Mouse (Mus musculus) frontal cortex, postnatal 10 days (tissue): Measurements from ENCODE around the gene Bckdk.
A peak's percentile ranks its signal among the peaks of the same experiment; 100 is the strongest.

Source experiments
- DNase-seq, 2 experiments: peaks; one replicate each; pipeline ENCODE4 v3.0.0; 2022; ENCODE audit warnings: low spot score in 2 of 2, mixed read lengths in 1 of 2

The Bckdk gene

GRCm38 (mm10) chr7:127903971-127904796 is at the start of gene Bckdk:
Bckdk (plus strand) TSS chr7:127904082.
- DNase-seq: peak; percentile 80 to 89

GRCm38 (mm10) chr7:127858258-127858657 is 45.6 kb upstream of the Bckdk start:
- DNase-seq: no peak

DNA sequence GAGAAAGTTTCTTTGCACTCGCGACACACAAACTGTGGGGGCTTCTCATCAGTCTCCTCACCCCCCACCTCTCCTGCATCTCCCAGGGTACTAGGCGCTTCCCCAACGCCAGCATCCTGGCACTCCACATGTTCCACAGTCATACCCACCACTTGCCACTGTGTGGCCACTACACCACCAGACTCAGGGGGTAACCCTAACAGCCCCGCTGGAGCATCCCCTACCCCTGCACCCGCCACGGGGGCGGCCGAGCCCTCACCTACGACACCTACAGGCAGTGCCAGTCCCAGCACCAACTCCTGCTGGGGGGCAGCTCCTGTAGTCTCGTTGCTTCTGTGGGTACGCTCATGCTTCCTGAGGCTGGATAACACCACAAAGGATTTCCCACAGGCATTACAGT is 37.4 kb upstream of the Bckdk start:
- no peak for DNase-seq

GRCm38 (mm10) chr7:127867641-127868040 is 36.2 kb upstream of the Bckdk start:
- DNase-seq: no peak

GRCm38 (mm10) chr7:127869149-127869810 is 34.6 kb upstream of the Bckdk start:
- DNase-seq: no peak

DNA sequence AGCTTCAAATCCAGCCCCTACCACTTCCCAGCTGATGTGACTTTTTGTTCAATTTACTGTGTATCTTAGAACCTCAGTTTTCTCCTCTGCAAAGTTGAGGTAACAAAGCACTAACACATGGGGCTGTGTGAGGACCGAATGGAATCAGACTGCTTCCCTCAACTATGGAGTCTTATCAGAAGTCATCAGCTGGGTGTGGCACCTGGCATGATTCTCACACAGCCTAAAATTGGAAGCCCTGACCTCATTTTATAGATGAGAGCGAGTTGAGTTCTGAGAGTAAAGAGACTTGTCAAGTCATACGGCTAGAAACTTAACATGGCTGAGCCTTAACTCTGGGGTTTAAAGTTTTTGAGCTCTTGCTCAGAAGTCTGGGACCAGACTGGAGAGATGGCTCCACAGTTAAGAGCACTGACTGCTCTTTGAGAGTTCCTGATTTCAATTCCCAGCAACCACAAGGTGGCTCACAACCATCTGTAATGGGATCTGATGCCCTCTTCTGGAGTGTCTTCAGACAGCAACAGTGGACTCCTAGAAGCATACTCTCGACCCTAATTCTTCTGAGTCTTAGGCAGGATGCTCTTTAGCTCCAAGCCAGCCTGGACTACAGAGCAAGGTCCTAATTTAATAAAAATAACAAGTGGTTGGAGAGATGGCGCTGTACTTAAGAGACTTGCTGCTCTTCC is 33.6 kb upstream of the Bckdk start:
- no peak for DNase-seq

DNA sequence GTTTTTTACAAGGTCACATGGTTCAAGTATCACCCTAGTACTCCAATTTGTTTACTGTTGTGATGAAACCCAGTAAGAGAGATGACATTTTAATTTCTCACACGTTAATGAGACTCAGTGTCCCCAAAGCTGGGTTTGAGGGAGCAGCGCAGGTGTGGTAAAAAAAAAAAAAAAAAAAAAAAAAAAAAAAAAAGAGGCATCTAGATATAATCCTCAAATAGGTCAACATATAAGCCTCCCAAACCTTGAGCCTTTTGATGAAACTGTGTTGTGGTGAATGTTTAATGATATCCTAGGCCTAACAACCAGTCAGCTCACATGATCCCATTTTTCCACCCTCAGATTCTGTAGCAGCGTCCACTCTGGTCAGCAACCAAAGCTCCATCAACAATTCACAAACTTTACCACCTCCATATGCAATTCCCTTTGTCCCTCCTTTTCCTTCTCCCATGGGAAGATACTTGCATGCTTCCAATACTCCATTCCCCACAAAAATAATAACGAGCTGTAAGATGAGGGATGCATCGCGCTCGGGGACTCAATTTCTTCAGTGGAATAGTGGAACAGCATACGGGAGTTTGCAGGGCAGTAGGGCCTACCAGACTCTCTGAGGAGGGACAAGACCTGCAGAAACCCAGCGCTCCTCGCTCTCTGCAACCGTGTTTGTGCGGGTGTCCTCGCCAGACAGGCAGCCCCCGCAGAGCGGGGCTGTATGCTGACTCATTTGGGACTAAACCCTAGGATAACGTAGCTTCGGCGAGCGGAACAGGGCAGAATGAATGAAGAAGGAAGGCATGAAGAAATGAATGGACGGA is 28.9 kb upstream of the Bckdk start:
- DNase-seq: no peak

DNA sequence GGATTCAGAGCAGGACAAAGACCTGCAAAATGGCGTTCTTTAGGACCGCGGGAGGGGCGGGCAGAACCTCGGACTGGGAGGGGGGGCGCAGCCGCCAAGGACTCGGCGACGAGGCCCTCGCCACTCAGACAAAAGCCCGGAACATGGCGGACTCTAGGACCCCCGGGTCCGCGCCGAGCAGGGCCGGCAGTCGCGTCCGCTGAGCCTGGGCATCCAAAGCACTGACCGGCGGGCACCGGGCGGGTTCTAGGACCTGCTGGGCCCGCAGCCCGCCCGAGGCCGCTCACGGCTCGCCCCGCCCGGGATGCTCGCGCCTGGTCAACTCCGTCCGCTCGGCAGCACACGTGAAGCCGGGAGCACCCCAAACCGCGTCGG is 28.3 kb upstream of the Bckdk start:
- DNase-seq: peak; percentile 93 to 94

- DNase-seq: peak in 1 of 2 experiments; percentile 55
These were observed 27.8 kb upstream of the Bckdk start, which contains the start of gene Zfp646 for GRCm38 (mm10) chr7:127876041-127876466. Zfp646 (plus strand) TSS chr7:127876221.

DNA sequence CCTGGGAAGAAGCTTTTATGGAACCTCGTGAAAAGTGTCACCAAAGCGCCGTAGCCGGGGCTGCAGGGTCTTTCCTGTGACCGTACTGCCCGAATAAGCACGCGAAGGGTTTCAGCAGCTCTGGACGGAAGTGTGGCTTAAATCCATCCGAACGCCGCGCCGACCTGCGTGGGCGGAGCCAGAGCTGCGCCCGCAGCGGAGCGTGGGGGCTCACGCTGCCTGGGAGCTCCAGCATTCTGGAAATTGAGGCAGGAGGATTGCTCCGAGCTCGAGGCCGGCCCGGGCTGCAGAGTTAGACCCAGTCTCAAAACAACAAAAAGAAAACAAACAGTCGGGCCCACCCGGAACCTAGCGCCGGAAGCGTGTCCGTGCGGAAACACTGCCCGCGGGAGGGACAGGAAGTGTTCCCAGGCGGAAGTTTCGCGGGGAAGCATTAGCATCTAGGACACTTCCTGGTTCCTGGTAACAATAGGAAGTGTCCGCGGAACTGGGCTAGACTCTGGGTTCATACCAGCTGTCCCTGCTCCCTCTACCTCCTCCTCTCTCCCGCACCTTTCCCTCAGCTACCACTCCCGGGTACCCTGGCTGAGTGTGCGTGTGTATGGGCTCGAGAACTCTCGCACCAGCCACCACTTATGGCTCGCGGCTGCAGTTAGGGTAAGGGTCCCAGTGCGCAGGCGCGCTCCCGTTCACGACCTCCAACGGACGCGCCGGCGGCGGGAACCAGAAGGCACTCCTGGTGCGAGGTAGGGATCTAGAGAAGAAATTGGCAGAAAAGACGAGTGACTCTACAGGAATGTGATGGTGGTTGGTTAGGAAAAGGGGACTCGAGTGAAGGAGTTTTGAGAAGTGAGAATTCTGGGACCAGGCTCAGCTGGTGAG is 27.2 kb upstream of the Bckdk start, which contains the start of gene Zfp668:
Gene Zfp668, minus strand, starts transcription at position 362 of the 882 bp plus-strand sequence.
- peak; percentile 84 to 88 for DNase-seq

DNA sequence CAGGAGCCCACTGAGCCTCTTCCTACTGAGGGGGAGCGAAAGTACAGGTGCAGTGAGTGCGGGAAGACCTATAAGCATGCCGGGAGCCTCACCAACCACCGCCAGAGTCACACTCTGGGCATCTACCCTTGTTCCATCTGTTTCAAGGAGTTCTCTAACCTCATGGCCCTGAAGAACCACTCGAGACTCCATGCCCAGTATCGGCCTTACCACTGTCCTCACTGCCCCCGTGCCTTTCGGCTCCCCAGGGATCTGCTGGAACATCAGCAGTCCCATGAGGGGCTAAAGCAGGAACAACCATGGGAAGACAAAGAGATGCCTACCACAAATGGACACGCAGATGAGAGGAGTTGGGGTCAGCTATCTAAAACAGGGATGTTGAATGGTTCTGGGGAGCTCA is 24.6 kb upstream of the Bckdk start:
- no peak for DNase-seq

DNA sequence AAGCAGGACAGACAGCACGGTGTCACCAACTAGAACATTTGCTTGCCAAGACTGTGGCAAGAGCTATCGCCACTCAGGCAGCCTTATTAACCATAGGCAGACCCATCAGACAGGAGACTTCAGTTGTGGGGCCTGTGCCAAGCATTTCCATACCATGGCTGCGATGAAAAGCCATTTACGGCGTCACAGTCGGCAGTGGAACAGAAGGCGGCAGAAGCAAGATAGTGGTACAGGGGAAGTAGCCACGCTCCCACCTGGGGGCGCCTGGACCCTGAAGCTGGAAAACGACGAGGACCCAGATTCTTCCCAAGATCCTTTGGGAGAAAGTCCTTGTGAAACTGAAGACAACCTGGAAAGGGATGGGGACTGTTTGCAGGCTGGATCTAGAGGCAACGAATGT is 23.5 kb upstream of the Bckdk start:
- no peak for DNase-seq

DNA sequence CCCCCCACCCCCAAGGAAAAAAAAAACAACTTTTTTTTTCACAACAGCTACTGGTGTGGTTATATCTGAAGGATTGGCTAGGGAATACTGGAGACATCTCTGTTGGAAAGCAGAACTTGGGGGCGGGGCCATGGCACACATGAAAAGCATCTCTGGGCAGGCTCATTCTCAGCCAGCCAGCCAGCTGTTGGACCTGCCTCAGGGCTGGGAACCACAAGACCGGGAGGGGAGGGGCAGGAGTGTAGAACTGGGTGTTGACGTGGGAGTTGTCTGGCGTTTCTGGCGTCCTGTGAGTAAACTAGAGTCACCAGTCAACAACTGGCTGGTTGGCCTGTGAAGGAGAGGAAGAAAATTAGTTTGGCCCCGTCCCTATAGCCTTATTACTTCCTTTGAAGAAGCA is 17.9 kb upstream of the Bckdk start:
- no peak for DNase-seq

- no peak for DNase-seq
These were observed 17.3 kb upstream of the Bckdk start for GRCm38 (mm10) chr7:127886551-127886950.

GRCm38 (mm10) chr7:127887191-127887590 is 16.7 kb upstream of the Bckdk start:
- no peak for DNase-seq

GRCm38 (mm10) chr7:127887781-127888180 is 16.1 kb upstream of the Bckdk start:
- no peak for DNase-seq

DNA sequence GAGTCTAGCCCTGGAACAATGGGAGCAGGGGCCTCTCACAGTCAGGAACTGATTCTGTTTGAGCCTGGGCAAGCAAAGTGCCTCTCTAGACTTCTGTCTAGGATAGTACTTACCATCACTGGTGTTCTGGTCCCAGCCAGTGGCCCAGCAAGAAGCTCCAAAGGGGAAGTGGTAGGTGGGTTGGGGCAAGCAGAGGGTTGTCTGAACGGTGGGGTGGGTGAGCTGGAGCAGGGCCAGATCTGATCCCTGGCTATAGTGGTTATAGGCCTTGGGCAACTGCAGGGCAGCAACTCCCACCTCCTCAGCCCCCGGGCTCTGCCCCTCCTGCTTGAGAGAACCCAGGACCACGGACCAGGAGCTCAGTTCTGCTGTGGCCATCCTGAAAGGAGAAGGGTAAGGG is 15.1 kb upstream of the Bckdk start:
- DNase-seq: no peak

DNA sequence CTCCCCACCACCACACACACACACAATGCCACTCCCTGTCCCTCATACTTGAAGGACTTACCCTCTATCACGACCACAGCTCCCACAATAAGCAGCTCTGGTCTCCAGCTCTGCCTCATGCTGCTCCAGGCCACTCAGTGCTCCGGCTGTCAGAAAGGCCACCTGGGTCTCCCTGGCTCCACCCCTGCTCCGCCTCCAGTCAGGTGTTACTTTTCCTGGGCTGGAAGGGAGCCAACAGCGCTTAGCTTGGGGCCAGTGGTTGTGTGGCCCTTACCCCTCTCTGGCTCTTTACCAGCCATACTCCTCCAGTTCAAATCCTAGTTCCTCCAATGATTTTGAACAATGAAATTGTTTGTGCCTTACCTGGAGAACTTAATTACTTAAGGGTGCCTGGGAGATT is 13.1 kb upstream of the Bckdk start, which contains the start of gene Prss53:
Gene Prss53, minus strand, starts transcription at position 173 of the 400 bp plus-strand sequence.
- no peak for DNase-seq

GRCm38 (mm10) chr7:127894480-127894879 is 9.4 kb upstream of the Bckdk start:
- DNase-seq: no peak

GRCm38 (mm10) chr7:127895442-127895841 is 8.4 kb upstream of the Bckdk start, which contains the start of the genes Gm21974 and Vkorc1:
Gm21974 (minus strand) TSS chr7:127895454.
Vkorc1 (minus strand) TSS chr7:127895617.
- peak; percentile 93 to 95 for DNase-seq
